Mouse (Mus musculus) fat pad, adult 2 months (tissue): Measurements from ENCODE around the gene Fcrla.

Source experiments
- DNase-seq: peaks from one replicate; pipeline ENCODE4 v3.0.0-alpha.2; 2011; ENCODE audit warnings: low read depth, low spot score; ENCODE audit errors: extremely low read depth

Gene Fcrla

DNA sequence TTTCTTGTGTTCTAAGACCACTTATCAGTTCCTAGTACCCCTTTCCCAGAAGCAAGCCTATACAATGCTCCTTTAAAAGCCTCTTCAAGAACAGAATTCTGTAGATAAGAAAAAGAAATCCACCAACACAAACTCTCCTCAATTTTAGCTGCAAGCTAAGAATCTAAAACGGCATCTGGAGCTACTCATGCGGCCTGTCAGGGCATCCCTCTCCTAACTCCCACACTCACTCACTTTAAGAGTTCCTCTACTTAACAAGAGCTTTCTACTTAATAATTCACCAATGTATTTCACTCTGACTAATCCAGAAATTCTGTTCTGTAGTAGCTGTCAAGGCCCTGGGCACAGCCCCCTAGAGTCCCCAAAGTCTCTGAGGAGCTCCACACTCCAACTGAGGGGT, 35.7 kb downstream of the Fcrla start:
- DNase-seq: no peak

DNA sequence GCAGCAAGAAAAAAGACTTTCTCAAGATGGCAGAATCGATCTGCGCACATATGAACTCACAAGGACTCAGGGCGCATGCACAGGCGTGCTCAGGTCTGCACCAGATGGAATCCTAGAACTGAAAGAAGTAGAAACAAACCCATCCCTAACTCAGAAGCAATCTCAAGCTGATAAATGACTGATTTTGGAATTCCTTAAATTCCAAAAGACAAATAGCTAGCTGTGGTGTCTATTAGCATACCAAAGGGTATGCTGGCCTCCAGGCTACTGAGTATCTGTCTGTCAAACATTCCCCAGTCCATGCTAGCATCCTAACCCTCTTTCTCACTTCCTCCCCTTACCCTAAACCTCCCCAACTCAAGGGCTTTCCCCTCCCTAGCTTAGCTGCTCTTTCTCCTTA, 38.1 kb downstream of the Fcrla start:
- no peak for DNase-seq

DNA sequence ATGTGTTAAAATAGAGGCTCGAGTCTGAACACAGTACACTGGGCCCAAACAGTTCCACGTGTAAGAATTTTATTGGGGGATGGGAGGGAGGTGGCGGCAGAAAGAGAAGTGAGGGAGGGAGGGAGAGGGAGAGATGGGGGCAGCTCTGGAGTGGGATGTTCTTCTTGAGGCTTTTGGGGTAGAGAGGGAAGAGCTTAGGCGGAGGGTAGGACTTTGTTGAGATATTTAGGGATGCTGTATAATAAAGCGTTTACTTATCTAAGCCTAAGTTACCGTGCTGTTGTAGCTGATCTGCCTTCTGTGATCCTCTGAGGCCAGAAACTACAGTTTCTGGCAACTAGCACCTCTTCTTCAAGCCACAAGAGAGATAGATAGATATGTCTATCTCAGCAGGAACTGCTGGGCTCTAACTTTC, 41.3 kb downstream of the Fcrla start:
- no peak for DNase-seq

DNA sequence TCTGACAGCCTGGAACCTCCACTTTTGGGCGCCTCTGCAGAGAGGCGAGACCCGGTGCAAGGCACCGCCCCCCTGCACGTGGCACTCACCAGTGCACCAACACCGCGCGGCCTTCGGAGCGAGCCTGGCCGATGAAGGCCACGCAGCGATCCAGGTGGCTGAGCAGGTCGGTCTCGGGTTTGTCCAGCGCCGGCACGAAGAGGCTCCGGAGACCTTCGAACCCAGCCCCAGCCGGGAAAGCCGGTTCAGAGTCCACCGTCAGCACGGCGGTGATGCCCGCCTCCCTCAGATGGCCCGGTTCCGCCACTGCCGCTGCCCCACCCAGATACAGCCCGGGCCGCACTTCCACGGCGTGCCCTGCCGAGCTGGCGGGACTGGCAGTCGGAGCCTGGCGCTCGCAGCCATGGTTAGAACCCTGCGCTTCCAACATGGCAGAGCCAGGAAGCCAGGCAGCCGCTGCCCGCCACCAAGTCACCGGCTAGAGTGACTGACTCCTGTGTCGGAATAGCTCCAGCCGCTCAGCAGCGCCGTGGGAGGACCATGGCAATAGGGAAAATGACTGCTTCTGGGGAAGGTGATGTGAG, 42.3 kb downstream of the Fcrla start, which contains the start of the genes Gm26620 and Dusp12:
Gene Gm26620, plus strand, starts transcription at position 88 of the 584 bp plus-strand sequence.
Gene Dusp12, minus strand, starts transcription at position 563 of the 584 bp plus-strand sequence.
- peak; percentile 37 for DNase-seq

DNA sequence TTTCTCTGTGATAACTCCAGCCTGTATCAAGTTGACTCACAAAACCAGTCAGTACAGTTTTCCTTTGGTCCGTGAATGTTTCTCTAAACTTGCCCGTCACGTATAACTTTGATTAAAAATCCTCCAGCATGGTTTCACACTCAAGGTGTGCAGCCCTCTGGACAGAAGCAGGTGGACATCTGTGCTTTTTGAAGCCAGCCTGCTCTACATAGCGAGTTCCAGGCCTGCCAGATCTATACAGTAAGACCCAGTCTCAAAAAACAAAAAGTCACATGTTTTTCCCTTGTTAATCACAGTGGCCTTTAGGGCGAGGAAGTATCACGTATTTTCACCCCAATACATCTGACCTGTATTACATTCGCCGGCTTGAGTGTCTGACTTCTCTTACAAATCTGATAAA, 43.0 kb downstream of the Fcrla start:
- DNase-seq: no peak

DNA sequence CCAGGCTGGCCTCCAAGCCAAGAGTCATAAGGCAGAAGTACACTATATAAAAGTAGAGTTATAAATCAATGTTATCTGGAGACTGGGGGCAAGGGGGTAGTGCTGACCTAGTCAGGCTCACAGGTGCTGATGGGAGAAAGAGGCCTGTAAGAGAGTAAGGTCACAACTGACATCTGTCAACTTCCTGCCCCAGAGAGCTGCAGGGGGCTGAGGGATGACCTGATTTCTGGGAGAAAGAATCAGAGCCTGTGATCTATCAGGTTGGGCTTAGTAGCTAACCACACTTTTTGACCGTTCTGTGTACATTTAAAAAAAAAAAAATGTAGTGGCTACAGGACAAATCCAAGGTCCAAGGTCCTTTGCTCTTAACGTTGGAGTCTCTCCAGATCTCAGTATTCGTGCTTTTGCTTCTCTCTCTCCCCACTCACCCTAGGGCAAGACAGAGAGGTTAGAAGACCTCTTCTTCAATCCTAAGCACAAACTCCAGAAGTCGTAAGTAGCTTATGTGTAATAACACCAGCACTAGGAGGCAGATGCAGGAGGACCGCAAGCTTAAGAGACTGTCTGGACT, 44.4 kb downstream of the Fcrla start:
- no peak for DNase-seq

DNA sequence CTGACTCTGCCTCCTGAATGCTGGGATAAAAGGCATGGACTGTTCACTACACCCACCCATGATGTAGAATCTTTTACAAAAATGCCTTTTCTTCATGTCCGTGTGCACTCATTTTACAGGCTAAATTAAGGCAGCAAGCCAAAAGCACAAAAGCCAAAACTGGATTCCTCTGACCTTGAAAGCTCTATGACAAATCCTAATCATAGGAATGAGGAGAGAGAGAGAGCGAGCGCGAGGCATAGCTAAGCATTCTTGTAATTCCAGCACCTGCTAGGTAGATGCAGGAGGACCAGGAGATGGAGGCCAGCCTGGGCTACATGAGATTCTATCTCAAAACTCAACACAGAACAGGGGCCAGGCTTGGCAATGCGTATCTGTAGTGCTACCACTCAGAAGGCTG, 50.5 kb downstream of the Fcrla start:
- DNase-seq: no peak

DNA sequence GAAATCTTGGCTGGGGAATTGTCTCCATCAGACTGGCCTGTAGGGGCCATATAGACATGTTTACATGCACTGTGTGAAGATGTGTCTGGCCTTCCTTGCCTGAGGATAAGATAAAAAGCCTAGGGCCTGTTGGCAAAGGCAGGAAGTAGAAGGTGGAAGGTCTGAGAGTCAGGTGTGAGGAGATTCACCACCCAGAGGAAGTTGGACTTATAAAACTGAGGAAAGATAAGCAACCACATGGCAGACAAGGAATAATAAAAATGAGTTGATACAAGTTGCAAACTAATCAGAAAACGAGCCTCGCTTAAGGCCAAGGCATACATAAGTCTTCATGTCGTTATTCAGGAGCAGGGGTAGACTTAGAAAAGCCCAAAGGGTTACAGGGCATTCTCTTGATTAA, 51.7 kb downstream of the Fcrla start:
- DNase-seq: no peak

DNA sequence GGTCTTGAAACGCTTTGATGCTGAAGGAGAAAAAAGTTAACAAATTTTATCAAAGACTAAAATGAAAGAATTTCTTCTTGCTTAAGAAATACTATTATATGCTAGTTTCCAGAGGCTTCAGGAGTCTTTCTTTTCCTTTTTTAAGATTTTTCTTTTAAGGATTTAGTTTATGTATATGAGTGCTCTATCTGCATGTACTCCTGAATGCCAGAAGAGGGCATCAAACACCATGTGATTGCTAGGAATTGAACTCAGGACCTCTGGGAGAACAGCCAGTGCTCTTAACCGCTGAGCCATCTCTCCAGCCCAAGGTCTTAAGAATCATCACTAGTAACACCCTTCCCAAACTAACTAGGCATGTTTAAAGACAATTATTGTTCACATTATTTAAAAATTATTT, 55.4 kb downstream of the Fcrla start:
- no peak for DNase-seq

DNA sequence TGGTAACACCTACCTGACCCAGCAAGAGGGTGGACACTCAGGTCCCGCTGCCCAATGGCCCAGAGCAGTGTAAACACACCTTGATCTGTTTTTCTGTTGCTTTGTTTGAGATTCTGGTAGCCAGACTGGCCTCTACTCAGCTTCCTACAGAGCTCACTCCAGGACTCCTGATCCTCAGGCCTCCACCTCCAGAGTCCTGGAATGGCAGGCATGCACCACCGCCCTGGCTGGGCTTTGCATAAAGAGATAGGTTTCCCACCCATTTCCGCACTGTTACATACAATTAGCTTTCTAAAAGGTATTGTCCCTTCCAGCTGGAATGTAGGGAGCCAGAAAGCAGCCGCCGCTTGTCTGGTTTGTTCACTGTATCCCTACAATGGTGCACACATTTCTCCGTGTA, 56.0 kb downstream of the Fcrla start:
- no peak for DNase-seq

DNA sequence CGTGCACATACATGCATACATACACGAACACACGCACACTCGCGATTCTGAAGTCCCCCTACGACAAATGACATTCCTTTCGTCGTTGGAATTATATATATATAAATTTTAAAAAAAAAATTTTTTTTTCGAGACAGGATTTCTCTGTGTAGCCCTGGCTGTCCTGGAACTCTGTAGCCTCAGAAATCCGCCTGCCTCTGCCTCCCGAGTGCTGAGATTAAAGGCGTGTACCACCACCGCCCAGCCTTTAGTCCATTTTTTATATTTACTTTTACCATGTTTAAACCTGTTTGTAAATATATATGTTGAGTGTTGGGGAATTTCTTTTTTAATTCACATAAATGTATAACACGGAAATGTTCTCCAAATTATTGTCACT, 58.5 kb downstream of the Fcrla start:
- no peak for DNase-seq

DNA sequence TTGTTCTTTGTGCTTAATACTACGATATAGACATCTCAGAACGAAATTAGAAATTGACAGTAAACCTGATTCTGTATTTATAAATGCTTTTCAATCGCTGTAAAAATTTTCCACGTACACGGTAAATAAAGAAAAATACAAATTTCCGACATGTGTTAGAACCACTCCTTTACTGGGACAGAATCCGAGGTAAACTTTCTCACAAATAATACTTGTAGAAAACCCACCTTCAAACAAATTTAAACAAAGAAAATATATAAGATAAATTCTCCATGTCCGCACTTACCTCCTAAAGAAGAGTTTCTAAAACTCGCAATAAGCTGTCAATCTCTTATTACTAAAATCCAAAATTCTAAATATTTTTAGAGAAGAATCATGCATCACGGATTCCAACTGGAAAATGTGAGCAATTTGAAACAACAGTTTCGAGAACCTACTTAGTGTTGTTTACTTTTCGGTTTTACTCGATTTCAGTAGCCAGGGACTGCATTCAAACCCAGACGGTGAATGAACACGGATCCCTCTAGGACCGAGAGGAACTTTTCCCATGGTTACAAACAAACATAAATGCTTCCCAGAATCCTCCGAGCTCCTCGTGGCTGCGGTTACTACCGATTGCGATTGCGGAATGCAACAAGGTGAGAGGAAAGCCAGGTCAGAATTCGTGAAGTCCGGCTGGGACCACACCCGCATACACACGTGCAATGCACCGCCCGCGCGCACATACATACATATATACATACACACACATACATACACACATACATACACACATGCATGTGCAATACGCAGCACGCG, 59.1 kb downstream of the Fcrla start:
- DNase-seq: peak; percentile 50

DNA sequence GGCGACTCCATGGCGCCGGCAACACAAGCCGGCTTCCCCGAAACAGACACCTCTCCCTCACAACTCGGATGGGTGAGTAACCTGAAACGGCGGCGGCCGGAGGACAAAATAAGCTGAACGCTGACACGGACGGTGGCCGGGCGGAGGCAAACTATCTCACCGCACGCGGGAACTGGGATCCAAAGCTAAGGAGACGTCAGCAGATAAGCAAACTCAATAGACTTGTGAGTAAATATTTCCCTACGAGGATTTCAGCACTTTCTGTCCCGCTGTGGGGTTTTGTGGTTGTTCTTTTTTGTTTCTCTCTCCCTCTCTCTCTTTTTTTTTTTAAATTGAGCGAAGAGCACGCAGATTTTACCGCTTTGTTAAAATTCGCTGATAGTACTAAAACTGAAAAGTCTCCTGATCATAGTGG, 59.7 kb downstream of the Fcrla start, which contains the start of gene Atf6:
Gene Atf6, minus strand, starts transcription at position 81 of the 415 bp plus-strand sequence.
- DNase-seq: peak; percentile 46
